Mouse (Mus musculus) spleen, postnatal 14 days (tissue): ENCODE results near the gene Ngb.

Experiments used
- DNase-seq, 2 experiments: peaks; one replicate each; pipeline ENCODE4 v3.0.0; 2021 to 2022; ENCODE audit warnings: low spot score in 2 of 2

The Ngb gene

GRCm38 (mm10) chr12:87102165-87102631, at the start of gene Ngb:
TSS of gene Ngb (minus strand) at chr12:87102539.
- no peak for DNase-seq

- DNase-seq, result no peak
These were observed 47.1 kb upstream of the Ngb start for GRCm38 (mm10) chr12:87149471-87149870.

GRCm38 (mm10) chr12:87148136-87148535, 45.8 kb upstream of the Ngb start:
- no peak for DNase-seq

GRCm38 (mm10) chr12:87147395-87148089, 45.2 kb upstream of the Ngb start, which contains the start of gene Pomt2:
TSS of gene Pomt2 (minus strand) at chr12:87147968.
- DNase-seq, result peak; percentile 76 to 82

- DNase-seq, result peak; percentile 83 to 87
These were observed 44.6 kb upstream of the Ngb start, which contains the start of gene Gstz1 for GRCm38 (mm10) chr12:87146966-87147365. TSS of gene Gstz1 (plus strand) at chr12:87147165.

GRCm38 (mm10) chr12:87142156-87142555, 39.8 kb upstream of the Ngb start:
- DNase-seq, result no peak

GRCm38 (mm10) chr12:87138768-87139167, 36.4 kb upstream of the Ngb start:
- no peak for DNase-seq

GRCm38 (mm10) chr12:87138342-87138701, 36.0 kb upstream of the Ngb start:
- DNase-seq, result no peak

GRCm38 (mm10) chr12:87137439-87138341, 35.4 kb upstream of the Ngb start:
- no peak for DNase-seq

- no peak for DNase-seq
These were observed 30.4 kb upstream of the Ngb start for GRCm38 (mm10) chr12:87132784-87133183.

- DNase-seq, result no peak
These were observed 29.9 kb upstream of the Ngb start for GRCm38 (mm10) chr12:87132210-87132609.

- peak in 1 of 2 experiments; percentile 25 for DNase-seq
These were observed 29.3 kb upstream of the Ngb start for GRCm38 (mm10) chr12:87131619-87132018.

- DNase-seq, result no peak
These were observed 28.8 kb upstream of the Ngb start for GRCm38 (mm10) chr12:87131181-87131580.

- DNase-seq, result no peak
These were observed 27.9 kb upstream of the Ngb start for GRCm38 (mm10) chr12:87130224-87130623.

- no peak for DNase-seq
These were observed 24.9 kb upstream of the Ngb start for GRCm38 (mm10) chr12:87127256-87127655.

GRCm38 (mm10) chr12:87121918-87122589, 19.7 kb upstream of the Ngb start:
- no peak for DNase-seq

- DNase-seq, result no peak
These were observed 5.1 kb upstream of the Ngb start for GRCm38 (mm10) chr12:87107357-87107977.

GRCm38 (mm10) chr12:87104796-87105195, 2.5 kb upstream of the Ngb start:
- DNase-seq, result no peak

- DNase-seq, result no peak
These were observed 1.1 kb upstream of the Ngb start for GRCm38 (mm10) chr12:87103471-87103870.

- DNase-seq, result no peak
These were observed 2.0 kb downstream of the Ngb start for GRCm38 (mm10) chr12:87100331-87100730.

GRCm38 (mm10) chr12:87093671-87094070, 8.7 kb downstream of the Ngb start:
- no peak for DNase-seq

GRCm38 (mm10) chr12:87093249-87093648, 9.1 kb downstream of the Ngb start:
- no peak for DNase-seq
